Mouse (Mus musculus): ENCODE data around the gene Tmem59l.
A peak's percentile ranks its signal among the peaks of the same experiment; 100 is the strongest.

Gene Tmem59l

GRCm38 (mm10) chr8:70460199-70460598 lies 27.0 kb downstream of the Tmem59l start:
- DNase-seq (ENCODE audit: low spot score) = no peak

- DNase-seq (ENCODE audit: low spot score) = no peak
Observed at GRCm38 (mm10) chr8:70459636-70460035, 27.5 kb downstream of the Tmem59l start.

- DNase-seq (ENCODE audit: low spot score) = no peak
Observed at GRCm38 (mm10) chr8:70458462-70458861, 28.7 kb downstream of the Tmem59l start.

- no peak for DNase-seq (ENCODE audit: low spot score)
Observed at GRCm38 (mm10) chr8:70457882-70458281, 29.3 kb downstream of the Tmem59l start.

GRCm38 (mm10) chr8:70456996-70457395 lies 30.2 kb downstream of the Tmem59l start:
- DNase-seq (ENCODE audit: low spot score) = no peak

GRCm38 (mm10) chr8:70453852-70454251 lies 33.3 kb downstream of the Tmem59l start:
- no peak for DNase-seq (ENCODE audit: low spot score)

- DNase-seq (ENCODE audit: low spot score) = no peak
Observed at GRCm38 (mm10) chr8:70452196-70452966, 34.8 kb downstream of the Tmem59l start.

GRCm38 (mm10) chr8:70447639-70448420 lies 39.3 kb downstream of the Tmem59l start:
- peak; percentile 67 for DNase-seq (ENCODE audit: low spot score)

- no peak for DNase-seq (ENCODE audit: low spot score)
Observed at GRCm38 (mm10) chr8:70445988-70446387, 41.2 kb downstream of the Tmem59l start.

- no peak for DNase-seq (ENCODE audit: low spot score)
Observed at GRCm38 (mm10) chr8:70443326-70443725, 43.8 kb downstream of the Tmem59l start.

- no peak for DNase-seq (ENCODE audit: low spot score)
Observed at GRCm38 (mm10) chr8:70441565-70441964, 45.6 kb downstream of the Tmem59l start.

GRCm38 (mm10) chr8:70440246-70440645 lies 46.9 kb downstream of the Tmem59l start:
- no peak for DNase-seq (ENCODE audit: low spot score)

GRCm38 (mm10) chr8:70439848-70440179 lies 47.3 kb downstream of the Tmem59l start:
- DNase-seq (ENCODE audit: low spot score) = no peak

GRCm38 (mm10) chr8:70439055-70439847 lies 47.9 kb downstream of the Tmem59l start, which contains the start of gene Crtc1:
TSS of gene Crtc1 (minus strand) at chr8:70439579.
- DNase-seq (ENCODE audit: low spot score) = peak; percentile 99

- no peak for DNase-seq (ENCODE audit: low spot score)
Observed at GRCm38 (mm10) chr8:70438423-70438822, 48.7 kb downstream of the Tmem59l start.

- DNase-seq (ENCODE audit: low spot score) = no peak
Observed at GRCm38 (mm10) chr8:70435156-70435555, 52.0 kb downstream of the Tmem59l start.
